Comparison of ENCODE assay signal across 10 mouse cellular contexts in genomic region chr3:83416536-83416935, GRCm38 (mm10).
DNase-seq lines count a peak whose midpoint lies in the region; ATAC-seq lines count a peak whose summit lies in the region.
"Had no signal": no experiment of that assay in that cellular context is flagged by ENCODE, and none has a peak within 500 bp of the region (broad histone marks: within the 10 kb centered on the region; RNA-seq: fewer than 3 reads in every experiment).

No protein-coding gene starts in this region.

- intact Hi-C loops in gastrocnemius, postnatal 14 days (cut with DNase I; ENCODE audit: low total_unique reads): no loop called here

- no peaks in the 10 kb centered on the region for H3K9me3 ChIP-seq in hindbrain, embryonic 11.5 days (ENCODE audit: control insufficient read depth, low read length)
- H3K9me3 ChIP-seq in hindbrain, embryonic 16.5 days (ENCODE audit: control insufficient read depth, low read length): no peaks in the 10 kb centered on the region
- H3K9me3 ChIP-seq: limb, embryonic 12.5 days; neural tube, embryonic 13.5 days had no signal

- H3K4me2 ChIP-seq in hindbrain, embryonic 11.5 days (replicated peaks; ENCODE audit: low read depth, low read length): no peak overlapping the region
- H3K4me2 ChIP-seq in hindbrain, embryonic 16.5 days (ENCODE audit: low read length): no peak overlapping the region
- H3K4me2 ChIP-seq: limb, embryonic 12.5 days; neural tube, embryonic 13.5 days had no signal

- no peaks in the 10 kb centered on the region for H3K36me3 ChIP-seq in hindbrain, embryonic 11.5 days (ENCODE audit: control insufficient read depth, insufficient read depth, low read length)
- no peaks in the 10 kb centered on the region for H3K36me3 ChIP-seq in hindbrain, embryonic 16.5 days (ENCODE audit: control insufficient read depth, insufficient read depth, low read length)
- H3K36me3 ChIP-seq: limb, embryonic 12.5 days; neural tube, embryonic 13.5 days had no signal

- no peak overlapping the region for H3K9ac ChIP-seq in hindbrain, embryonic 11.5 days (ENCODE audit: low read depth, low read length)
- H3K9ac ChIP-seq in hindbrain, embryonic 16.5 days (ENCODE audit: low read depth, low read length): no peak overlapping the region
- H3K9ac ChIP-seq: limb, embryonic 12.5 days; neural tube, embryonic 13.5 days had no signal

- no peak overlapping the region for H3K4me3 ChIP-seq in hindbrain, embryonic 11.5 days (ENCODE audit: low read depth, low read length)
- no peak overlapping the region for H3K4me3 ChIP-seq in hindbrain, embryonic 16.5 days (ENCODE audit: low read length)
- H3K4me3 ChIP-seq: limb, embryonic 12.5 days; neural tube, embryonic 13.5 days had no signal

- no peak overlapping the region for H3K27ac ChIP-seq in hindbrain, embryonic 11.5 days (ENCODE audit: low read depth, low read length)
- H3K27ac ChIP-seq in hindbrain, embryonic 16.5 days (ENCODE audit: low read depth, low read length): no peak overlapping the region
- H3K27ac ChIP-seq: limb, embryonic 12.5 days; neural tube, embryonic 13.5 days had no signal

- ATAC-seq in hindbrain, embryonic 11.5 days (ENCODE audit: low FRiP score): no peak
- ATAC-seq in hindbrain, embryonic 16.5 days: no peak

- H3K27me3 ChIP-seq in hindbrain, embryonic 11.5 days (ENCODE audit: control insufficient read depth, insufficient read depth, low read length): no peaks in the 10 kb centered on the region
- no peaks in the 10 kb centered on the region for H3K27me3 ChIP-seq in hindbrain, embryonic 16.5 days (replicated peaks; ENCODE audit: control insufficient read depth, insufficient read depth, low read length)
- H3K27me3 ChIP-seq: limb, embryonic 12.5 days; neural tube, embryonic 13.5 days had no signal

- peak; percentile 34 for DNase-seq in hindbrain, embryonic 11.5 days (ENCODE audit: low spot score)
- peak; percentile 9 for DNase-seq in urinary bladder, postnatal 25 days (ENCODE audit: low spot score)
- DNase-seq in urinary bladder, adult 2 months (ENCODE audit: low spot score): no peak
- DNase-seq in gastrocnemius, postnatal 14 days: peak; percentile 16
- no peak for DNase-seq in B cell, adult 2 months
- DNase-seq in frontal cortex, postnatal 14 days (ENCODE audit: low spot score in 2 of 2): no peak
- no peak for DNase-seq in spleen, postnatal 10 days (ENCODE audit: low spot score in 2 of 2)

- no peaks in the 10 kb centered on the region for H3K4me1 ChIP-seq in hindbrain, embryonic 11.5 days (replicated peaks; ENCODE audit: control insufficient read depth, insufficient read depth, low read length)
- no peaks in the 10 kb centered on the region for H3K4me1 ChIP-seq in hindbrain, embryonic 16.5 days (ENCODE audit: control insufficient read depth, insufficient read depth, low read depth, low read length)
- H3K4me1 ChIP-seq: limb, embryonic 12.5 days; neural tube, embryonic 13.5 days had no signal

Comparison
In these comparisons a context has a peak if more than half of its experiments do, and no peak if none do; other contexts are left out.
1. DNase-seq: peak in hindbrain, embryonic 11.5 days (single experiment), urinary bladder, postnatal 25 days (single experiment) and gastrocnemius, postnatal 14 days (single experiment); none in urinary bladder, adult 2 months (single experiment), B cell, adult 2 months (0 of 2), frontal cortex, postnatal 14 days (0 of 2) and spleen, postnatal 10 days (0 of 2).